Mouse (Mus musculus): ENCODE measurements at regions not wholly inside any gene's neighbourhood (a gene's known extent, or its start where the extent isn't known, plus 50 kb on each side); places are given as distances from the start of the nearest gene placed in this dataset.

- no peak for TF ChIP-seq CTCF (IDR thresholded peaks at IDR 0.05; ENCODE audit: insufficient read depth, low read length)
- TF ChIP-seq POLR2A (IDR thresholded peaks at IDR 0.05; ENCODE audit: borderline replicate concordance, extremely low read depth, low read depth, low read length), result no peak
- WGBS, result 45% methylated on average over 4 of the region's 4 CpGs
- DNase-seq, result no peak
- H3K4me3 ChIP-seq (replicated peaks; ENCODE audit: extremely low read depth, low read depth, low read length), result no peak overlapping the region
- H3K4me1 ChIP-seq (ENCODE audit: control insufficient read depth, insufficient read depth, low read length), result no peaks in the 10 kb centered on the region
Observed at GRCm38 (mm10) chr4:83915871-83916270, 390.5 kb downstream of the Ccdc171 start.

- TF ChIP-seq CTCF (IDR thresholded peaks at IDR 0.05; ENCODE audit: insufficient read depth, low read length), result no peak
- TF ChIP-seq POLR2A (IDR thresholded peaks at IDR 0.05; ENCODE audit: borderline replicate concordance, extremely low read depth, low read depth, low read length), result no peak
- WGBS, result 74% methylated on average over 4 of the region's 4 CpGs
- H3K4me3 ChIP-seq (replicated peaks; ENCODE audit: extremely low read depth, low read depth, low read length), result no peak overlapping the region
- H3K4me1 ChIP-seq (ENCODE audit: control insufficient read depth, insufficient read depth, low read length), result no peaks in the 10 kb centered on the region
- DNase-seq, result no peak
Observed at GRCm38 (mm10) chr4:83917009-83917408, 391.7 kb downstream of the Ccdc171 start.

GRCm38 (mm10) chr4:83918093-83918492 is 392.7 kb downstream of the Ccdc171 start:
- H3K4me1 ChIP-seq (ENCODE audit: control insufficient read depth, insufficient read depth, low read length), result no peaks in the 10 kb centered on the region
- no peak for TF ChIP-seq CTCF (IDR thresholded peaks at IDR 0.05; ENCODE audit: insufficient read depth, low read length)
- TF ChIP-seq POLR2A (IDR thresholded peaks at IDR 0.05; ENCODE audit: borderline replicate concordance, extremely low read depth, low read depth, low read length), result no peak
- no peak overlapping the region for H3K4me3 ChIP-seq (replicated peaks; ENCODE audit: extremely low read depth, low read depth, low read length)
- no peak for DNase-seq
- WGBS, result 74% methylated on average over 3 of the region's 3 CpGs

- Histone ChIP-seq H3K4me3 (replicated peaks; ENCODE audit: extremely low read depth, low read depth, low read length) (no peak overlapping the region), H3K4me1 (ENCODE audit: control insufficient read depth, insufficient read depth, low read length) (no peaks in the 10 kb centered on the region)
- 58% methylated on average over 1 of the region's 1 CpGs for WGBS
- TF ChIP-seq CTCF (IDR thresholded peaks at IDR 0.05; ENCODE audit: insufficient read depth, low read length) (no peak), POLR2A (IDR thresholded peaks at IDR 0.05; ENCODE audit: borderline replicate concordance, extremely low read depth, low read depth, low read length) (no peak)
- DNase-seq, result no peak
Observed at GRCm38 (mm10) chr4:83919041-83919440, 393.7 kb downstream of the Ccdc171 start.

GRCm38 (mm10) chr4:83925118-83925842 is 399.9 kb downstream of the Ccdc171 start:
- no peaks in the 10 kb centered on the region for H3K4me1 ChIP-seq (ENCODE audit: control insufficient read depth, insufficient read depth, low read length)
- no peak for TF ChIP-seq CTCF (IDR thresholded peaks at IDR 0.05; ENCODE audit: insufficient read depth, low read length)
- WGBS, result 56% methylated on average over 8 of the region's 8 CpGs
- no peak for DNase-seq
- H3K4me3 ChIP-seq (replicated peaks; ENCODE audit: extremely low read depth, low read depth, low read length), result no peak overlapping the region

- no peak for DNase-seq
- TF ChIP-seq CTCF (IDR thresholded peaks at IDR 0.05; ENCODE audit: insufficient read depth, low read length), result no peak
- TF ChIP-seq POLR2A (IDR thresholded peaks at IDR 0.05; ENCODE audit: borderline replicate concordance, extremely low read depth, low read depth, low read length), result no peak
- Histone ChIP-seq H3K4me1 (ENCODE audit: control insufficient read depth, insufficient read depth, low read length) (no peaks in the 10 kb centered on the region), H3K4me3 (replicated peaks; ENCODE audit: extremely low read depth, low read depth, low read length) (no peak overlapping the region)
- 47% methylated on average over 11 of the region's 11 CpGs for WGBS
Observed at GRCm38 (mm10) chr4:83926195-83926731, 400.9 kb downstream of the Ccdc171 start.

GRCm38 (mm10) chr4:83931897-83932654 is 406.7 kb downstream of the Ccdc171 start:
- TF ChIP-seq POLR2A (IDR thresholded peaks at IDR 0.05; ENCODE audit: borderline replicate concordance, extremely low read depth, low read depth, low read length) (no peak), CTCF (IDR thresholded peaks at IDR 0.05; ENCODE audit: insufficient read depth, low read length) (no peak)
- no peaks in the 10 kb centered on the region for H3K4me1 ChIP-seq (ENCODE audit: control insufficient read depth, insufficient read depth, low read length)
- no peak overlapping the region for H3K4me3 ChIP-seq (replicated peaks; ENCODE audit: extremely low read depth, low read depth, low read length)
- DNase-seq, result no peak
- WGBS, result 50% methylated on average over 8 of the region's 8 CpGs

- Histone ChIP-seq H3K4me3 (replicated peaks; ENCODE audit: extremely low read depth, low read depth, low read length) (no peak overlapping the region), H3K4me1 (ENCODE audit: control insufficient read depth, insufficient read depth, low read length) (no peaks in the 10 kb centered on the region)
- DNase-seq, result no peak
- TF ChIP-seq CTCF (IDR thresholded peaks at IDR 0.05; ENCODE audit: insufficient read depth, low read length), result no peak
- TF ChIP-seq POLR2A (IDR thresholded peaks at IDR 0.05; ENCODE audit: borderline replicate concordance, extremely low read depth, low read depth, low read length), result no peak
- WGBS, result 56% methylated on average over 9 of the region's 9 CpGs
Observed at GRCm38 (mm10) chr4:83941693-83942092, 416.3 kb downstream of the Ccdc171 start.

- Histone ChIP-seq H3K4me3 (replicated peaks; ENCODE audit: extremely low read depth, low read depth, low read length) (no peak overlapping the region), H3K4me1 (ENCODE audit: control insufficient read depth, insufficient read depth, low read length) (no peaks in the 10 kb centered on the region)
- no peak for TF ChIP-seq CTCF (IDR thresholded peaks at IDR 0.05; ENCODE audit: insufficient read depth, low read length)
- TF ChIP-seq POLR2A (IDR thresholded peaks at IDR 0.05; ENCODE audit: borderline replicate concordance, extremely low read depth, low read depth, low read length), result no peak
- no peak for DNase-seq
- 89% methylated on average over 2 of the region's 2 CpGs for WGBS
Observed at GRCm38 (mm10) chr4:83949612-83950011, 424.3 kb downstream of the Ccdc171 start.
